Mouse (Mus musculus) myocyte (in vitro differentiated cells): ENCODE measurements around the gene H13.

ENCODE experiments used
- POLR2AphosphoS2 ChIP-seq: IDR thresholded peaks from one replicate; pipeline ENCODE4 v1.6.1; 2011; ENCODE audit warnings: low read depth, control low read depth; ENCODE audit not compliant: insufficient read length
- USF1 ChIP-seq: IDR thresholded peaks from one replicate; pipeline ENCODE4 v1.6.1; 2011; ENCODE audit warnings: low read depth, mild to moderate bottlenecking, control low read depth, moderate library complexity

- TF ChIP-seq USF1 (no peak), POLR2AphosphoS2 (no peak)
These were observed 57.0 kb downstream of the H13 start for GRCm38 (mm10) chr2:152726213-152726612.
